Mouse (Mus musculus): ENCODE data around the gene Rasgrp1. TPM values are rescaled to one million over a fixed set of nuclear protein-coding genes. Genes with fewer than 3 reads are reported as not detected.

Rasgrp1 gene
- total and polyA plus RNA-seq, 3 experiments, result 0.38 to 0.83 (median 0.42) TPM

GRCm38 (mm10) chr2:117374293-117374830, 31.6 kb upstream of the Rasgrp1 start:
- H3K27me3 ChIP-seq (replicated peaks), result no peaks in the 10 kb centered on the region
- TF ChIP-seq SMC3 (IDR thresholded peaks at IDR 0.05; ENCODE audit: low read depth, low read length) (no peak), ELF1 (IDR thresholded peaks at IDR 0.05; ENCODE audit: low read depth, low read length) (no peak), BHLHE40 (IDR thresholded peaks at IDR 0.05; ENCODE audit: low read depth, low read length) (no peak), ZMIZ1 (IDR thresholded peaks at IDR 0.05; ENCODE audit: low read depth, low read length) (no peak), POLR2A (IDR thresholded peaks at IDR 0.05; ENCODE audit: low read depth, low read length) (no peak), ZNF384 (IDR thresholded peaks at IDR 0.05; ENCODE audit: low read depth, low read length) (no peak), NELFE (IDR thresholded peaks at IDR 0.05; ENCODE audit: low read depth, low read length) (no peak), CHD2 (IDR thresholded peaks at IDR 0.05; ENCODE audit: low read length) (no peak), EP300 (IDR thresholded peaks at IDR 0.05; ENCODE audit: low read length) (no peak), USF1 (IDR thresholded peaks at IDR 0.05; ENCODE audit: low read depth, low read length) (no peak), MAFK (IDR thresholded peaks at IDR 0.05; ENCODE audit: insufficient replicate concordance, low read length) (no peak), MAX (IDR thresholded peaks at IDR 0.05; ENCODE audit: low read length) (no peak), ZKSCAN1 (IDR thresholded peaks at IDR 0.05; ENCODE audit: borderline replicate concordance, low read depth, low read length) (no peak), CHD1 (IDR thresholded peaks at IDR 0.05; ENCODE audit: low read depth, low read length) (no peak), MAZ (IDR thresholded peaks at IDR 0.05; ENCODE audit: low read depth, low read length) (no peak), UBTF (IDR thresholded peaks at IDR 0.05; ENCODE audit: low read depth, low read length) (no peak), HCFC1 (IDR thresholded peaks at IDR 0.05; ENCODE audit: low read depth, low read length) (no peak)
- no peak for DNase-seq (ENCODE audit: extremely low read depth)
- H3K4me3 ChIP-seq (replicated peaks in 1 of 3; ENCODE audit: low read depth in 2 of 3, low read length in 2 of 3, poor library complexity in 1 of 3), result no peak overlapping the region
- no peak overlapping the region for H3K4me2 ChIP-seq (ENCODE audit: insufficient read depth, low read depth, poor library complexity, severe bottlenecking)
- no peaks in the 10 kb centered on the region for H3K79me2 ChIP-seq (replicated peaks; ENCODE audit: control insufficient read depth, extremely low read depth, insufficient read depth, poor library complexity, severe bottlenecking)
- no peaks in the 10 kb centered on the region for H3K4me1 ChIP-seq (ENCODE audit: control insufficient read depth in 1 of 2, insufficient read depth in 2 of 2)
- no peak overlapping the region for H3K9ac ChIP-seq (ENCODE audit: insufficient read depth, low read depth)
- H3K36me3 ChIP-seq (replicated peaks in 1 of 2; ENCODE audit: control insufficient read depth in 1 of 2, insufficient read depth in 1 of 2, low read length in 1 of 2), result no peaks in the 10 kb centered on the region
- in situ Hi-C loops (cut with MboI; ENCODE audit: low pct_ligation_motif_present, low pct_unique_long_range_greater_than_20kb, low sequenced_read_pairs), result no loop called here
- no peaks in the 10 kb centered on the region for H3K9me3 ChIP-seq (replicated peaks; ENCODE audit: low read length)
- dilution Hi-C loops (cut with MboI; ENCODE audit: extremely low pct_ligation_motif_present, extremely low pct_unique_long_range_greater_than_20kb, low sequenced_read_pairs), result no loop called here
- H3K27ac ChIP-seq (ENCODE audit: insufficient read depth, low read depth), result no peak overlapping the region

GRCm38 (mm10) chr2:117371706-117372105, 28.9 kb upstream of the Rasgrp1 start:
- Histone ChIP-seq H3K79me2 (replicated peaks; ENCODE audit: control insufficient read depth, extremely low read depth, insufficient read depth, poor library complexity, severe bottlenecking) (no peaks in the 10 kb centered on the region), H3K36me3 (replicated peaks in 1 of 2; ENCODE audit: control insufficient read depth in 1 of 2, insufficient read depth in 1 of 2, low read length in 1 of 2) (no peaks in the 10 kb centered on the region), H3K4me2 (ENCODE audit: insufficient read depth, low read depth, poor library complexity, severe bottlenecking) (no peak overlapping the region), H3K4me1 (ENCODE audit: control insufficient read depth in 1 of 2, insufficient read depth in 2 of 2) (no peaks in the 10 kb centered on the region), H3K27me3 (replicated peaks) (no peaks in the 10 kb centered on the region), H3K9ac (ENCODE audit: insufficient read depth, low read depth) (no peak overlapping the region), H3K4me3 (replicated peaks in 1 of 3; ENCODE audit: low read depth in 2 of 3, low read length in 2 of 3, poor library complexity in 1 of 3) (no peak overlapping the region), H3K9me3 (replicated peaks; ENCODE audit: low read length) (no peaks in the 10 kb centered on the region), H3K27ac (ENCODE audit: insufficient read depth, low read depth) (no peak overlapping the region)
- in situ Hi-C loops (cut with MboI; ENCODE audit: low pct_ligation_motif_present, low pct_unique_long_range_greater_than_20kb, low sequenced_read_pairs) (no loop called here), dilution Hi-C loops (cut with MboI; ENCODE audit: extremely low pct_ligation_motif_present, extremely low pct_unique_long_range_greater_than_20kb, low sequenced_read_pairs) (no loop called here)
- no peak for DNase-seq (ENCODE audit: extremely low read depth)
- no peak for TF ChIP-seq POLR2AphosphoS2 (IDR thresholded peaks at IDR 0.05; ENCODE audit: low read depth, low read length)
- TF ChIP-seq TCF12 (IDR thresholded peaks at IDR 0.05; ENCODE audit: low read depth, low read length), result no peak
- no peak for TF ChIP-seq ZNF384 (IDR thresholded peaks at IDR 0.05; ENCODE audit: low read depth, low read length)
- TF ChIP-seq MAZ (IDR thresholded peaks at IDR 0.05; ENCODE audit: low read depth, low read length), result no peak
- no peak for TF ChIP-seq MEF2A (IDR thresholded peaks at IDR 0.05; ENCODE audit: borderline replicate concordance, low read depth, low read length)
- no peak for TF ChIP-seq PAX5 (IDR thresholded peaks at IDR 0.05; ENCODE audit: low read length)
- no peak for TF ChIP-seq MAFK (IDR thresholded peaks at IDR 0.05; ENCODE audit: insufficient replicate concordance, low read length)
- TF ChIP-seq MAX (IDR thresholded peaks at IDR 0.05; ENCODE audit: low read length), result no peak
- no peak for TF ChIP-seq RAD21 (IDR thresholded peaks at IDR 0.05; ENCODE audit: low read depth, low read length)
- TF ChIP-seq JUN (IDR thresholded peaks at IDR 0.05; ENCODE audit: insufficient read depth, low read depth, low read length), result no peak
- TF ChIP-seq KAT2A (IDR thresholded peaks at IDR 0.05; ENCODE audit: insufficient replicate concordance, low read length), result no peak
- TF ChIP-seq GABPA (IDR thresholded peaks at IDR 0.05; ENCODE audit: insufficient replicate concordance, low read depth, low read length), result no peak
- no peak for TF ChIP-seq POLR2A (IDR thresholded peaks at IDR 0.05; ENCODE audit: low read depth, low read length)
- no peak for TF ChIP-seq MYC (IDR thresholded peaks at IDR 0.05; ENCODE audit: low read depth, low read length)
- no peak for TF ChIP-seq SMC3 (IDR thresholded peaks at IDR 0.05; ENCODE audit: low read depth, low read length)
